Mouse (Mus musculus) Muller cell, postnatal 12 days (primary cell): ENCODE measurements around the gene Rsph3b.
A peak's percentile ranks its signal among the peaks of the same experiment; 100 is the strongest.
"Not testable (repeated sequence)": the region's sequence is repeated elsewhere in the genome, so short reads cannot be mapped to it uniquely, and the experiment has no call there.

Experiments
- DNase-seq: peaks from one replicate; pipeline ENCODE4 v3.0.0-alpha.2; 2015; ENCODE audit errors: inconsistent ontology term

Rsph3b gene

DNA sequence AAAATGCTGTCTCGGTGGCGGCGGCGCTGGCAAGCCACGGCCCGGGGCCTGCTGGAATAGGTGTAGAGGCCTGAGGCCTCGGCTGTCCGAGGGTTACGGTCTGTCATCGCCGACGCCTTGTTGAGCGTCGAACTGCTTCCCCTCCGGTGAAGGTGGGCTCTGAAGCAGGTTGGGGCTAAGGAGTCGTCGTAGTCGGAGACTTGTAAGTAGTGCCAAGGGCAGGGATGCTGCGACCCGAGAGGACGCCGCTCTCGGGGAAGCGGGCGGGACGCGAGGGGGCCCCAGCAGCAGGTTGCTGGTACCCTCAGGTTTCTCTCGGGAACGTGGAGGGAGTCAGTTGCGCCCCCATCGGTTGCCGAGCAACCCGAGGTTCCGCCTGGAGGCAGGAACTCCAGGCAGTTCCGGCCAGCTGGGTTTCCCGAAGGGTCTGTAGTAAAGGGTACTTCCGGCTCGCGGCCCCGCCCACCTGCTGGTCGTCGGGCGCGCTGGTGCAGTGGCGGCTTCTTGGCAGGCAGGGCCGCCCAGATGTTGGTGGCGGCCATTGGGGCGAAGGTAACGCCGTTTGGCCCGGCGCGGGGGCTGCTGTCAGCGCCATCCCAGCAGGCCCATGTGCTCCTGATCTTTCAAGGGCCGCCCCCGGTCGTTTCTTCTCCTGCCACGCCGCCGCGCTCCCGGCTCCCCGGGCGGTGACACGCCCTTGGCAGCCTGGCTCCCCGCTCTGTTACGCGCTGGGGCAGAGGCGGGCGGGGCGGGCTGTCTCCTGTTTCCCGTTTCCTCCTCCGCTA is at the start of gene Rsph3b:
Gene Rsph3b, minus strand, starts transcription at position 699 of the 785 bp plus-strand sequence.
- DNase-seq: peak; percentile 88

DNA sequence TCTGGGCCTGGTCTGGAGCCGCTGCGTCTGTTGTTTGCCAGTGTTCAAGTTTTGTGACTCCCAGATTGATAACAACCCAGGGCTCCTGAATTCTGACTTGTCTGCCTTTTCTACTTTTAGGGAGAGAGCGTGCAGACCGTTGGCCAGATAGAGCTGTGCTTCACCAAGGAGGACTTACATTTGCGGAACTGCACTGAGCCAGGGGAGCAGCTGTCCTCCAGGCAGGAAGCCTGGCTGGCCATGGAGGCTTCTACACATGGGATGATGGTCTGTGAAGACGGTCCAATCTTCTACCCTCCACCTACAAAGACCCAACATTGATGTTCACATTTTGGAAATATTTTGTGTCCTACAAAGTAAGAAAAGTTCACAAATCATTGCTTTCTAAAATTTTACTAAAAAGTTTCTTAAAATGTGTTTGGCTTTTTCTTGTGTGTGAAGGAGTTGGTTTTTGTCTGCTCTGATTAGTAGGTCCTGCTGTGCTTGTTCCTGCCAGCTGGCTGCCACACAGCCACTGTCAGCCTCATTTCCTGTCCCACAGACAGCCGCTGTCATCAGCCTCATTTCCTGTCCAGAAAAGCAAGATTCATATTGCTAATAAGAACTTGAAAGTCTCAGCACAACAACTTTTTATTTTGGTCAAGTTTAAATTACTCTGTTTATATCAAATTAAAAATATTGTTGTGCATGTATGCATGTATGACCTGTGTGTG is 49.5 kb upstream of the Rsph3b start:
- not testable (repeated sequence) for DNase-seq

DNA sequence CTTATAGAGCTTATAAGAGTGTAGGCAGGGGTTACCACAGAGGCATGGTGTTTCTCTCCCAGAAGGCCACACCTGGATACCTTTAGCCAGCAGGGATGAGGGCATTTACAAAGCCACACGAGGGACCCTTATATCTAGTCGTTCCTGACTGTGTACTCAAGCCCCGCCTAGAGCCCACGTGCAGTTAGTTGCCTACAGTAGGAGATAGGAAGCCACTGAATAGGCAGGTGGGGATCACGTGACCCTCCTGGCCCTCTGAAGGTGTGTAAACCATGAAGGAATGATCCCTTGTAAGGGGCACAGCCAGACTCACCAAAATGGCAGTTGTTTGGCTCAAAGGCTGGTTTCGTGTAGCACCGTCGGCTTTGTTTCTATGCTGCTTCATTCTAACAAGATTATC is 48.3 kb upstream of the Rsph3b start:
- not testable (repeated sequence) for DNase-seq

DNA sequence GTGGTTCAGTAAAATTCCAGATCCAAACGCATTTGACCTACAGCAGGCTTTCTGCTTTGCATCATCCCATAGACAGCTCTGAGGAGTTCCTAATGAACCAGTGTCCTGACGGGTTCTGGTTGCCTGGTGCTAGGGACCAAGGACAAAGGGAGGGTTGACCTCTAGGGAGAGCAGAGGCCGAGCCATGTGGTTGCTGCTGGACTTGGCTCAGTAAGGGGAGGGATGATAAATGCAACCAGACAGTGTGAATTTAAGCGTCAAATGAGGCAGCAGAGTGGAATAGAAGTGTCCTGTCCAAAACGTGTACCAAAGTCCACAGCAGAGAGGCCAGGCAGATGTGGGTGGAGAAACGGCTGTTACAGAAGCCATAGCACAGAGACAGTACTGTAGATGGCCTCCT is 47.0 kb upstream of the Rsph3b start:
- not testable (repeated sequence) for DNase-seq

DNA sequence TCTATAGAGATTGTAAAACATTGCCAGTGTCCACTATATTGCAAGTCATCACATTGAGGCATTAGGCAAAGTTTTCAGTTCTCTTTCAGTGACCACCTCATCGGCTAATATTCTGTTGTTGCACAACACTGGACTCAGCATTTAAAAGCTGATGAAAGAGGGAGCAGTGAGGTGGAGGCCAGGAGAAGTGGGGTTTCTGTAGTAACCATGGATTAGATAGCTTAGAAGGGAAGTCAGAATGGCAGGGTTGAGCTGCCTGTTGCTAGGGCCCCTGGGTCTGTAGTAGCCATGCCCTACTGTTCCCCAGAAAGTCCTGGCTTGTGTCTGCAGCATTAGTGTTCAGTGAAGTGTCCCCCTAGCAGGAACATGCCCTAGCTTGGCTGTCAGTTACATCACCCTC is 37.6 kb upstream of the Rsph3b start:
- not testable (repeated sequence) for DNase-seq

DNA sequence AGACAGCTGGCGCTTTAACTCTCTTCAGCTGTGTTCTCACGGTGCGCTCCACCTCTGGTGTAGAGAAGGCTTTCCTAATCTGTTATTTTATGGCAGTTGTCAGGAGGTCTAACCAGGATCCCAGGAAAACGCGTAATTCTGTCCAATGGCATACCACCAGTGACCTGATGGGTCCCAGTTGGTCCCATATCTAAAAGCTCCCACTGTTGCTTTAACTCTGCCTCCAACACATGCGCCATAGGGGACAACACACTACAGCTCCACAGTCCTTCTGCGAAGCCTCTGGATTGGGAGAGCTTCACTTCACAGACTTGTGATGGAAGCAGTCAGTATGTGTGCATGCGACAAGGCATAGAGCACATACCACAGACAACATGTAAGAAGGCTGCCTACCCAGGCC is 31.7 kb upstream of the Rsph3b start:
- not testable (repeated sequence) for DNase-seq

DNA sequence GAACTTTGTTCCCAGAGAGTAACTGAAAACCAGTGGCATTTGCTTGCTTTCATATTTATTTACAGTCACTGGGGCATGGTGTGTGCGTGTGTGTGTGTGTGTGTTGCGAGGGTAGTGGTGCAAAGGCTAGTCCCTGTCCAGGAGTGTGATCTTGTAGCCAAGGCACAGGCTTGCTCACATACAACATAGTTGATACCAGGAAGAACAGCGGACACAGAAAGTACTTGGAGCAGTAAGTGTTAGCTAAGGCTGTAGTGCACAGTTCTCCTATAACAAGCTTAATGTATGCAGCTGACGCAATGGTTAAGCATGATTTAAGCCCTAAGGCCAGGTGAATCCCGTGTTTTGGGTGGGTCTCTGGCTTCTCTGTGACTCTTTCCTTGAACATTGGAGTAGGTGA is 30.9 kb upstream of the Rsph3b start:
- DNase-seq: not testable (repeated sequence)

DNA sequence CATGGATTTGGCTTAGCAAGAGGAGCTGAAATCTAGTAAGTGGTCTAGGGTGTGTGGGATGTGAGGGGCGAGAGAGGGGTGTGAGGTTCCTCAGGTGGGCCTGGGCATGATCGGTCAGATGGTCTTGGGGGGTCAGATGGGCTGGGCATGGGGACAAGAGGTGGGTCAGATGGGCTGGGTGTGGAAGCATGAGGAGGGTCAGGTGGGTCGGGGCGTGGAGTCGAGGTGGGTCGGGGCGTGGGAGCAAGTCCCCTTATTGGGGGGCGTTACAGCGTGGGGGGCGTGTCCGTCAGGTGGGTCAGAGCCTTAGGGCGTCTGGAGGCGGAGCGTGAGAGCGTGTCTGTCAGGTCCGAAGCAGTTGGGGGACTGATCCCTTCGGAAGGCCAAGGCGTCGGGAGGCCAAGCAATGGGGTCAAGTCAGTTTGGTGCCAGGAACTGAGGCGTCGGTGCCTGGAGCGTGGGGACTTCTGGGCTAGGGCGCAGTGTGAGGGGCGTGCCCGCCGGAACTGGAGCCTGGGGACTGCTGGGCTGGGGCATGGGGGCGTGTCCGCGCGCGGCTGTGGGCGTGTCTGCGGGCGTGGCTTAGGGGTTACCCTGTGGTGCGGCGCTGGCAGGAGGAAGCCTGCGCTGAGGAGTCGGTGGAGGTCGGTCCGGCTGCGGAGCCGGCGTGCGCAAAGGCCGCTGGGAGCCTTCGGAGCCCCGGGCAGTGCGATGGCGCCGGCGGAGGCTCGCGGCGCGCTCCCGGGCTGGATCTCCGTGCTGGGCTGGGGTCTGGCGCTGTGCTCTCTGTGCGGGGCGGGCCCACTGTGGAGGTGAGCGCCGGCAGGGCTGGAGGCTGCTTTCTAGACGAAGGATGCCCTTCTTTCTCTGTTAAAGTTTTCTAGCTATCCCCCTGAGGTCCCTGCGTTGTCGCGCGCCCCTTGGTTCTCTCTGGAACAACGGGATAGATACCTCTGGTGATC is 30.1 kb upstream of the Rsph3b start, which contains the start of gene Gm49721:
Gene Gm49721, plus strand, starts transcription at position 618 of the 962 bp plus-strand sequence.
- peak; percentile 23 for DNase-seq

DNA sequence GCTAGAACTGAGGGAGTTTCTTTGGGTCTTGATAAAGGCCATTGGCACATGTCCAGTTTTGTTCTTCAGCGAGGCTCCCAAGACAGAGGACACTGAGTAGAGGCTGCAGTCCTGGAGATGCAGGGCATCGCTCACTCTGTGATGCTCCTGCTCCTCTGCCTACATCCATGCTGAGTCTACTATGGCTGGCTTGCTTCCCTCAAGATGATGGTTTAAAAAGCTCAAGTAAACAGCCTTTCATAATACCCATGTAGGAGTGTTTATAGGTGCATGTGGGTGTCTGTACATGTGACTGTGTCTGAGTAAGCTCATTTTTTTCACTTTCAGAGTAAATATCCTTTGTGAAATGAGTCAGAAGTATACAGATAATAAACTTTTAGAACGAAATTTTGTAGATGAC is 26.5 kb upstream of the Rsph3b start:
- DNase-seq: not testable (repeated sequence)

DNA sequence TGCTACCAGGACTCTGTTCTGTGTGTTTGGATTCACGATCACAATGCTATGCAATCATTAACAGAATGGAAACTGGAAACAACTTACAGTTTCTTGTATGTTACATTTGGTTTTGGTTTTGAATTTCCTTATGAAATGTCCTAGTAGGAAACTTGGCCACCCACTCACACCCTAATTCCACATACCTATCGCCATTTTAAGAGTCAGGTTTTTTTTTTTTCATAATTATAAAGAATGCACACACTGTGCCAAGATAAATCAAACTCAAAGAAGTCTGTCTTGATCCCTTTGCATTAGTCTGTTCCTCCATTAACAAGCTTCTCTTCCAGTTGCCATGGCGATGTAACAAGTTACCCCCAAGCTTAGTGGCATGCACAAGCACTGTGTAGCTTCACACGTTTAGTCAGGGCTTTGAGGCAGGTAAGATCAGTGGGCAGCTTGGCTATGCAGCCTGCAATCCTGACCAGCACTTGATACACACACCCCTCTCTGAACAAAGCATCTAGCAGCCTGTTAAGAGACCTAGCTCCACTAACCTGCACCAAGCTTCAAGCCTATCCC is 24.4 kb upstream of the Rsph3b start:
- DNase-seq: not testable (repeated sequence)

DNA sequence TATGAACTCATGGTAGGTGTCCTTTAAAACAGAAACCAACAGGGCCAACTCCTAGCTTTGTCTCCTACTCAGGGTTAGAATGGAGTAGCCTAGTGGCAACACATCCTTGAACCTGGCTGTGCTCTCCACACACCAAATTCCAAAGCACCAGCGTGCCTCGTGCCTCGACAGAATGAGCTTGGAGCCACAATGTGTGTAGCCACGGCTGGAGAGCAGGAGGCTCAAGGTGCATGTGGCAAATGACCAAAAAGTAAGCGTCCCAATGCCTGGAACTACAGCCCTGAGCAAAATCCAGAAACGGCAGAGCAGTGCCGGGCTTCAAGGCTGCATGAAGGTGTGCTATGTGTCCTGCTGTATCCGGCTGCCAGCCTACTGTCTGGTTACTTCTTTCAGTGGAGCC is 22.8 kb upstream of the Rsph3b start:
- DNase-seq: not testable (repeated sequence)

DNA sequence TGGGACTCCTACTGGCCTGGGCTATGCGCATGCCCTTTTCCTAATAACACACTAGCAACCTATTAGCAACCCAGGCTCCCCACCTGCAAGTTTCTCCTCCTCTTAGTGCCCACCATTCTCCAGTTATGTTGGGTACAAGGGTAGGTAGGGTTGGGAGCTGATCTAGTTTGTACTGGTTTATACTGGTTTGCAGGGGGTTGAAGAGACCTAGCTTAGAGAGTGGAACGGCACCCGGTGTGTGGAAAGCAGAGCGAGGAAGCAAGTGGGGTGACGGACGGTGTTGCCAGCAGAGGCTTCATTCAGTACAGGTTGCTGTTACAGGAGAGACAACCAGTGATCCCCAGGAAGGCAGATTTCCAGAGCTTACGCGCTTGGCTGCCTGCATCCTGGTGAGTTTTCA is 21.9 kb upstream of the Rsph3b start, which contains the start of gene Rnaset2b:
Gene Rnaset2b, plus strand, starts transcription at position 301 of the 400 bp plus-strand sequence.
- not testable (repeated sequence) for DNase-seq

DNA sequence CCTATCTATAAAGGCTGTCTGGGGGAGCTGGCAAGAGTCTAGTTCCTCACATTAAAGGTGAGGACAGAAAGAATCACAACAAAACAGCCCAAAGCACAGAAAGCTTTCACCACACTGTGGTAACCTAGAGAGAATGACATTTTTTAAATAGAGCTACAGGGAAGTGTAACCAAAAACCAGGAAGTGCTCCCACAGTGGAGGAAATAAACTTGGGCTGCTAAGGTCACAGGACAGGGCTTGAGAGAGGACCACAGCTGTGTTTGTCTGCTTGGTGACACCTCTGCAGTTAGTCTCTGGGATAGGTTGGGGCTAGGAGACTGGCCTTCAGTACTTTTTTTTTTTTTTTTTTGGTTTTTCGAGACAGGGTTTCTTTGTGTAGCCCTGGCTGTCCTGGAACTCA is 19.2 kb upstream of the Rsph3b start:
- not testable (repeated sequence) for DNase-seq

DNA sequence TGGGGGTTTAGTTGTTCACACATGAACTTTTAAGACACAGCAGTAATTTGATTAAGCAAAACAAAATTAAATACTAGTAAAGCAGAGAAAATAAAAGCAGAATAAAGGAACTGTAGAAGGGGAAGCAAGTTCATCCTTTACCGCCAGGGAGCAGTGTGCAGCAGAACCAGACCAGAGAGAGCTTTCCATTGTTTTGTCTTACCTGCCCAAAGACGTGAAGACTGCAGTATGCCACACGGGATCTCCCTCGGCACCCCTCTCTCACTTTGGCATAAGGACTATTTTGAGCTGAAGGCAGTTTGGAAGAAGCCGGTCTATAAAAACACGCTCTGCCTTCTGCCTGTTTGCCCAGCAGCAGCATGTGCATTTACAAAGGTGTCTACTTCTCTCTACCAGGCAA is 16.9 kb upstream of the Rsph3b start:
- not testable (repeated sequence) for DNase-seq

DNA sequence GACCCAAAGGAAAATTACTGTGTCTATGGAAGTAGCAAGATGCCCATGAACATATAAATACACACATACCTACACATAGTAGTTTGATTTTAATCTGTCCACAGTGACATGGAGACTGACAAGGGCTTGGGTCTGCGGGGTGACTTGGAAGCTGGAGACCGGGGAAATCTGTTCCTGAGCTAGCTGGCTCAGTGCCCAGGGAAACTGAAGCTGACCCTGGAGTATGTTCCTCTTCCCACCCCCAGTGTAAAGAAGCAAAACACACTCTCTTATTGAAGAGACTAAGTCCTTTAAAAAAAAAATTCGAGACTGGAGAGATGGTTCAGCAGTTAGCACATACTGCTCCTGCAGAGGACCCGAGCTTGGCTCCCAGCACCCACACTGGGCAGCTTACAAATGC is 14.5 kb upstream of the Rsph3b start:
- not testable (repeated sequence) for DNase-seq

DNA sequence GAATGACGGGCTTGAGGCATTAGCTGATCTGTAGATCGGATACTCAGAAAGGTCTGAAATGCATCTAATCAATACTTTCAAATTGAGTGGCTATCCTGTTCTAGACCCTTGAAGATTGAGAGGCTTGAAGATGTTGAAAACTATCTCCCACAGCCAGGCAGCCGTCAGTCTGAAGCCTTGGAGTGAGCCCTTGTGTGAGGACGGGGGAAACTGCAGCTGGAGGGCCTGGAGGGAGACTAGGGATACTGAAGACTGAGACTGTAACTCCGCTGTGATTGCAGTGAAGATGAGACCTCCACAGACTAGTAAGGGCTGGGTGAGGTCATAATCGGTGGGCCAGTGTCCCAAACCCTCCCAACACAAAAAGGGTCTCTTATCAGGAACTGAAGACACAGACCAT is 13.9 kb upstream of the Rsph3b start:
- DNase-seq: not testable (repeated sequence)

DNA sequence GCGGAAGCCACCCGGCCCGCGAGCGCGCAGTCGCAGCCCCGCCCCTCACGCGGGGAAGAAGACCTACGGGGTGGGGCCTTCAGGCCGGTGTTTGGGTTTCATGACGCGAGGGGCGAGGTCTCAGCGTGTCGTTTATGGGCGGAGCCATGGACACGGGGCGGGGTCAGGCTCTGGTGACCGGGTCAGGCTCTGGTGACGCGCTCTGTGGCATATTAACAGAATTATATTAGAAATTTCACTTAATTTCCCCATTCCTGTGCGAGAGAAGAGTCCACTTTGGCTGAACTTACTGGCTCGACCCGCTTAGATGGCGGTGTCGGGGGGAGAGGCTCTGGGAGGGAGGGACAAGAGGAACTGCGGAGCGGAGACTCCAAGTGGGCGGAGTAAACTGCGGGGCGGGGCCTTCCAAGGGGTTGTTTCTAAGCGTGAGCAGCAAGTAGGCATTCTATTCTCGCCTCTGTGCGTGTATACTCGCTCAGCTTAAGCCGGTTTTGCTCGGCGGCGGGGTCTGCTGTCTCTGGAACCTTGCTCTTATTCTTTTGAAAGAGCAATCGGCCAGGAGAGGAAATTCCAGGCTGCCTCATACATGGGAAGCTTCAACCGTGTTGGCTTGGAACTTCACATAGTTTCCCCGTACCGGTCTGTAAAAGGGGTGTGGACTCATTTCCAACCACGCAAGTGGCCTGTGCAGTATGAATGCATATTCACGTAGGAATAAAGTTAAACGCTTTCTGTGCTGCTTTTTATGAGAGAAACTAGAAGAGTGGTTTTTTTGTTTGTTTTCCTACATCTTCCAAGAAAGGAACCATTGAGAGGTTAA is 12.9 kb upstream of the Rsph3b start:
- peak; percentile 17 for DNase-seq

DNA sequence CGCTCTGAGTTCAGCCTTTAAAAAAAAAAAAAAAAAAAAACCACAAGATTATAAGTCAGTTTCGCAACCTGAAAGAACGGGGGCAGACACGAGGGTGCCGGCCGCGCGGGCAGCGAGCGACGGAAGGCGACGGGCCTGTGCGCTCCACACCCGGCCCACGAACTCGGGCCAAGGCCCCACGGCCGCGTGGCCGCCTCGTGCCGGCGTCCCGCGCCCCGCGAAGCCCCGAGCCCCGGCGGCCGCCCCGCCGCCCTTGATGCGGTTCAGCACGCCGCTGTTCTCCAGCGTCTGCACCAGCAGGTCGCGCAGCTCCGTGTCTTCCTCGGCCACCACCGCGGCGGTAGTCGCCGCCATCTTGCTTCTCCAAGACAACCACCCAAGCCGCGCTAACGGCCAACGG is 12.3 kb upstream of the Rsph3b start, which contains the start of gene Tagap1:
Gene Tagap1, minus strand, starts transcription at position 381 of the 400 bp plus-strand sequence.
- DNase-seq: peak; percentile 2

DNA sequence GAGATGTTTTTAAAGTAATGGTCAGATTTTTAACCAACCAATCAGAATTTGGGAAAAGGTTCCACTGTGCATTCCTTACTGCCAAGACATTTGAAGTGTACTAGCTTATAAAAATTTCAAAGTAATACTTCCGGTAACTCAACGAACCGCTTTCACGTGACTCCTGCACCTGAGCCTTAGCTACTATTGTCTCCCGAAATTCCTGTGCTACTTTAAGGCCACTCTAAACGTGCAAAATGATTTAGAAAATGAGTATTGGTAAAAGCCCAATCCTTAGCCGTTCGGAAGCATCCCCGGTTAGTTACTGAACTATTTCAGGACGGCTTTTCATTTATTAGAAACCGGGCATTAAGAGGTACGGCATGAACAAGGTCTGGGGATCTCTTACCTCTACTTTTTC is 11.9 kb upstream of the Rsph3b start:
- not testable (repeated sequence) for DNase-seq

DNA sequence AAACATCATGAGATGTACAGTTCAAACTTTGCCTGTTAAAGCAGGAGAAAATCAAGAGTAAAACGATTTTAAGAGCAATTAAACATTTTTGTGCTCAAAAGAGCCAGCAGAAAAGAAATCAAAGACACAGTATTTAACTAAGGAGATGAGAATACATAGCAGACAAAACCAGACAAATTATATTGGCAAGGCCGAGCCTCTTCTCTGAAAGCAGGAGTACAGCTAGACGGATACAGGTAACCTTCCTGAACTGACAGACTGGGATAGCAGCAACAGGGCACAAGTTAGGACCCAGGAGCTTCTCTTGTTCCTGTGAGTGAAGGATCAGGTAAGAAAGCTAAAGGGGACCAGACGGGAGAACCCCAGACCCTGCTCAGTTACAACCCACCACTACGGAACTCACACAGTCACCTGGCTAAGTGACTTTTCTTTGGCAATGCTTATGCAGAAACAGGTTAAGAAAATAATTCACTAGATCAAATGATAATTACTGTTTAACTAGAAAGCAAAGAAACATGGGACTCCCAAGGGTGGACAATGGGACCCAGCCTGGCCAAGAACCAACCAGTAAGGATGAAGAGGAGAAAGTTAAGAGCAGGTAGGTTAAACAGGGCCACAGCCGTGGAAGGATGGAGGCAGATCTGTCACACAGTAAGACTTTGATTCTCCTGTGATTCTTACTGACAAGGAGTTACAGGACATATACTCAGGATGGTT is 11.2 kb upstream of the Rsph3b start:
- DNase-seq: not testable (repeated sequence)
